Mouse (Mus musculus) liver, embryonic 12.5 days (tissue): ENCODE results near the gene Bend3. TPM values are rescaled to one million over a fixed set of nuclear protein-coding genes. Genes with fewer than 3 reads are reported as not detected.

Experiments
- polyA plus RNA-seq: library from polyadenylated mRNA; unstranded; fragments of >200 nt; fragmentation: Nextera tagmentation; extraction: Ambion mirVana; gene quantifications from 2 replicates; pipeline ENCODE4 v1.2.1, GENCODE M21; 2016

Bend3 gene
- polyA plus RNA-seq, 1 experiment from 2014 or later: 3.0 TPM

Other genes starting within 250 kb of the Bend3 start
- 9.6 and 11.7 TPM in 2 replicates for gene Gm9803, start 45.3 kb downstream of the Bend3 start, polyA plus RNA-seq
- 46.4 and 50.8 TPM in 2 replicates for gene 1700021F05Rik, start 62.2 kb downstream of the Bend3 start, polyA plus RNA-seq
- gene Cd24a, start 99.5 kb downstream of the Bend3 start, polyA plus RNA-seq: 819 and 854 TPM in 2 replicates